8 mouse cellular contexts compared by ENCODE assay signal in genomic region chr8:72240951-72241350, GRCm38 (mm10). TPM values are rescaled to one million over a fixed set of nuclear protein-coding genes. Genes with fewer than 3 reads are reported as not detected.
DNase-seq lines count a peak whose midpoint lies in the region; ATAC-seq lines count a peak whose summit lies in the region.

No protein-coding gene starts in this region.

- peaks cover 12% of the 10 kb centered on the region for H3K4me1 ChIP-seq in lung, embryonic 15.5 days
- peaks cover 14% of the 10 kb centered on the region for H3K4me1 ChIP-seq in hindbrain, embryonic 14.5 days (replicated peaks; ENCODE audit: control insufficient read depth, insufficient read depth, low read length)
- peaks cover 14% of the 10 kb centered on the region for H3K4me1 ChIP-seq in midbrain, embryonic 14.5 days (ENCODE audit: control insufficient read depth, insufficient read depth, low read length)

- H3K9me3 ChIP-seq in lung, embryonic 15.5 days = no peaks in the 10 kb centered on the region
- no peaks in the 10 kb centered on the region for H3K9me3 ChIP-seq in hindbrain, embryonic 14.5 days (ENCODE audit: control insufficient read depth, low read length)
- no peaks in the 10 kb centered on the region for H3K9me3 ChIP-seq in midbrain, embryonic 14.5 days (ENCODE audit: control insufficient read depth, low read length)

- no peaks in the 10 kb centered on the region for H3K27me3 ChIP-seq in lung, embryonic 15.5 days
- H3K27me3 ChIP-seq in hindbrain, embryonic 14.5 days (ENCODE audit: control insufficient read depth, insufficient read depth, low read length) = no peaks in the 10 kb centered on the region
- H3K27me3 ChIP-seq in midbrain, embryonic 14.5 days (ENCODE audit: control insufficient read depth, insufficient read depth, low read length) = no peaks in the 10 kb centered on the region

- no peak for DNase-seq in lung, postnatal 4 days
- DNase-seq in cerebellum, postnatal 14 days = peak; percentile 28 to 51
- DNase-seq in hindbrain, embryonic 14.5 days (ENCODE audit: low spot score) = no peak
- no peak for DNase-seq in midbrain, embryonic 14.5 days
- DNase-seq in frontal cortex, postnatal 25 days (ENCODE audit: low spot score in 2 of 2) = no peak
- no peak for DNase-seq in embryo, embryonic 10 days (ENCODE audit: low spot score)
- DNase-seq in ovary, postnatal 14 days (ENCODE audit: low spot score) = no peak

- H3K4me2 ChIP-seq in lung, embryonic 15.5 days = peak overlapping the region; percentile 58
- peak overlapping the region; percentile 52 for H3K4me2 ChIP-seq in hindbrain, embryonic 14.5 days (replicated peaks)
- H3K4me2 ChIP-seq in midbrain, embryonic 14.5 days (ENCODE audit: low read length) = peak overlapping the region; percentile 75

- H3K27ac ChIP-seq in lung, embryonic 15.5 days = no peak overlapping the region; the same call in 1 of the 2 replicates
- no peak overlapping the region for H3K27ac ChIP-seq in hindbrain, embryonic 14.5 days
- no peak overlapping the region for H3K27ac ChIP-seq in midbrain, embryonic 14.5 days (replicated peaks; ENCODE audit: low read depth, low read length)

- WGBS in lung, embryonic 15.5 days = 57% methylated on average over 7 of the region's 7 CpGs
- 64% methylated on average over 7 of the region's 7 CpGs for WGBS in hindbrain, embryonic 14.5 days
- WGBS in midbrain, embryonic 14.5 days = 66% methylated on average over 7 of the region's 7 CpGs

- H3K4me3 ChIP-seq in lung, embryonic 15.5 days = peak overlapping the region; percentile 66
- peak overlapping the region; percentile 59 for H3K4me3 ChIP-seq in hindbrain, embryonic 14.5 days (replicated peaks; ENCODE audit: low read length)
- H3K4me3 ChIP-seq in midbrain, embryonic 14.5 days (replicated peaks; ENCODE audit: low read depth, low read length) = peak overlapping the region; percentile 61

- no peaks in the 10 kb centered on the region for H3K36me3 ChIP-seq in lung, embryonic 15.5 days
- peaks cover 17% of the 10 kb centered on the region for H3K36me3 ChIP-seq in hindbrain, embryonic 14.5 days (replicated peaks; ENCODE audit: control insufficient read depth, insufficient read depth)
- H3K36me3 ChIP-seq in midbrain, embryonic 14.5 days (ENCODE audit: control insufficient read depth, insufficient read depth, low read length) = peaks cover 9% of the 10 kb centered on the region

- ATAC-seq in lung, embryonic 15.5 days (ENCODE audit: borderline replicate concordance, extremely low read depth, low FRiP score, low TSS enrichment) = no peak
- ATAC-seq in hindbrain, embryonic 14.5 days (ENCODE audit: low FRiP score) = no peak
- no peak for ATAC-seq in midbrain, embryonic 14.5 days (ENCODE audit: low FRiP score, low TSS enrichment)

- peak overlapping the region; percentile 39 for H3K9ac ChIP-seq in lung, embryonic 15.5 days
- H3K9ac ChIP-seq in hindbrain, embryonic 14.5 days = peak overlapping the region; percentile 59
- H3K9ac ChIP-seq in midbrain, embryonic 14.5 days (replicated peaks; ENCODE audit: low read length) = peak overlapping the region; percentile 62; the same call in 1 of the 2 replicates

RNA-seq across cellular contexts. Expression of gene Ap1m1, which starts 1.1 kb away (rescaled TPM):
- 103 and 106 TPM in 2 replicates for polyA plus RNA-seq in lung, embryonic 15.5 days (2015; fragmentation: Nextera tagmentation; extraction: Ambion mirVana)
- polyA plus RNA-seq in hindbrain, embryonic 14.5 days (2014; fragmentation: Nextera tagmentation; extraction: Ambion mirVana) = 212 and 221 TPM in 2 replicates
- polyA plus RNA-seq in midbrain, embryonic 14.5 days (2014; fragmentation: Nextera tagmentation; extraction: Ambion mirVana) = 235 and 260 TPM in 2 replicates

RNA-seq across cellular contexts. Expression of gene Fam32a, which starts 21.4 kb away (rescaled TPM):
- polyA plus RNA-seq in lung, embryonic 15.5 days (2015; fragmentation: Nextera tagmentation; extraction: Ambion mirVana) = 71.6 and 77.4 TPM in 2 replicates
- 62.7 and 70.1 TPM in 2 replicates for polyA plus RNA-seq in hindbrain, embryonic 14.5 days (2014; fragmentation: Nextera tagmentation; extraction: Ambion mirVana)
- 62.4 and 74.6 TPM in 2 replicates for polyA plus RNA-seq in midbrain, embryonic 14.5 days (2014; fragmentation: Nextera tagmentation; extraction: Ambion mirVana)

RNA-seq across cellular contexts. Expression of gene Gm11034, which starts 27.5 kb away (rescaled TPM):
- not detected in 2 replicates for polyA plus RNA-seq in lung, embryonic 15.5 days (2015; fragmentation: Nextera tagmentation; extraction: Ambion mirVana)
- polyA plus RNA-seq in hindbrain, embryonic 14.5 days (2014; fragmentation: Nextera tagmentation; extraction: Ambion mirVana) = not detected in 2 replicates
- polyA plus RNA-seq in midbrain, embryonic 14.5 days (2014; fragmentation: Nextera tagmentation; extraction: Ambion mirVana) = not detected in 2 replicates

RNA-seq across cellular contexts. Expression of gene Cib3, which starts 28.3 kb away (rescaled TPM):
- polyA plus RNA-seq in lung, embryonic 15.5 days (2015; fragmentation: Nextera tagmentation; extraction: Ambion mirVana) = 0.20 TPM in 2 replicates
- polyA plus RNA-seq in hindbrain, embryonic 14.5 days (2014; fragmentation: Nextera tagmentation; extraction: Ambion mirVana) = not detected in 2 replicates
- not detected in 2 replicates for polyA plus RNA-seq in midbrain, embryonic 14.5 days (2014; fragmentation: Nextera tagmentation; extraction: Ambion mirVana)

RNA-seq across cellular contexts. Expression of gene Hsh2d, which starts 51.5 kb away (rescaled TPM):
- polyA plus RNA-seq in lung, embryonic 15.5 days (2015; fragmentation: Nextera tagmentation; extraction: Ambion mirVana) = 0.34 and 0.57 TPM in 2 replicates
- not detected in 2 replicates for polyA plus RNA-seq in hindbrain, embryonic 14.5 days (2014; fragmentation: Nextera tagmentation; extraction: Ambion mirVana)
- polyA plus RNA-seq in midbrain, embryonic 14.5 days (2014; fragmentation: Nextera tagmentation; extraction: Ambion mirVana) = not detected in 2 replicates

Comparison
In these comparisons a context has a peak if more than half of its experiments do, and no peak if none do; other contexts are left out.
1. DNase-seq: peak in cerebellum, postnatal 14 days (2 of 2); none in lung, postnatal 4 days (0 of 2), hindbrain, embryonic 14.5 days (single experiment), midbrain, embryonic 14.5 days (single experiment), frontal cortex, postnatal 25 days (0 of 2), embryo, embryonic 10 days (single experiment) and ovary, postnatal 14 days (single experiment).
2. Peak in every context shown above with its lines, with median percentiles within 50 percentile points of each other: H3K4me2 ChIP-seq, H3K4me3 ChIP-seq and H3K9ac ChIP-seq.